In genomic region chr3:84816951-84817350, GRCm38 (mm10) we compare ENCODE assay signal across 23 mouse cellular contexts. TPM values are rescaled to one million over a fixed set of nuclear protein-coding genes. Genes with fewer than 3 reads are reported as not detected.
DNase-seq lines count a peak whose midpoint lies in the region; ATAC-seq and TF ChIP-seq lines count a peak whose summit lies in the region.
"Had no signal": no experiment of that assay in that cellular context is flagged by ENCODE, and none has a peak within 500 bp of the region (broad histone marks: within the 10 kb centered on the region; RNA-seq: fewer than 3 reads in every experiment).

No protein-coding gene starts in this region.

- TF ChIP-seq CTCF in bone marrow macrophage, adult 2 months (IDR thresholded peaks at IDR 0.05; ENCODE audit: low read depth, low read length) = no peak
- no peak for TF ChIP-seq CTCF in liver, postnatal 0 days (IDR thresholded peaks at IDR 0.05; ENCODE audit: low read depth)
- no peak for TF ChIP-seq CTCF in midbrain, postnatal 0 days (IDR thresholded peaks at IDR 0.05)
- TF ChIP-seq CTCF in gastrocnemius, adult 2 months (IDR thresholded peaks at IDR 0.05) = no peak

- no peak for ATAC-seq in hindbrain, embryonic 15.5 days (ENCODE audit: low FRiP score, low read depth)
- no peak for ATAC-seq in neural tube, embryonic 13.5 days (ENCODE audit: low read depth)
- no peak for ATAC-seq in neural tube, embryonic 15.5 days (ENCODE audit: low FRiP score)
- no peak for ATAC-seq in liver, postnatal 0 days
- no peak for ATAC-seq in midbrain, postnatal 0 days (ENCODE audit: low FRiP score)
- ATAC-seq: forebrain, embryonic 16.5 days; midbrain, embryonic 16.5 days had no signal

- no peak overlapping the region for H3K27ac ChIP-seq in hindbrain, embryonic 15.5 days (replicated peaks)
- H3K27ac ChIP-seq in hindbrain, embryonic 10.5 days = no peak overlapping the region
- no peak overlapping the region for H3K27ac ChIP-seq in neural tube, embryonic 13.5 days (replicated peaks)
- no peak overlapping the region for H3K27ac ChIP-seq in neural tube, embryonic 15.5 days (replicated peaks)
- no peak overlapping the region for H3K27ac ChIP-seq in bone marrow macrophage, adult 2 months (ENCODE audit: insufficient read depth, low read depth, low read length)
- no peak overlapping the region for H3K27ac ChIP-seq in liver, postnatal 0 days (ENCODE audit: low read depth)
- H3K27ac ChIP-seq in midbrain, postnatal 0 days (ENCODE audit: low read depth, low read length) = no peak overlapping the region
- no peak overlapping the region for H3K27ac ChIP-seq in gastrocnemius, adult 2 months
- H3K27ac ChIP-seq: kidney, embryonic 15.5 days; neural tube, embryonic 12.5 days had no signal

- no peak overlapping the region for H3K4me3 ChIP-seq in hindbrain, embryonic 15.5 days
- no peak overlapping the region for H3K4me3 ChIP-seq in hindbrain, embryonic 10.5 days
- no peak overlapping the region for H3K4me3 ChIP-seq in neural tube, embryonic 13.5 days
- H3K4me3 ChIP-seq in neural tube, embryonic 15.5 days (replicated peaks) = no peak overlapping the region
- H3K4me3 ChIP-seq in bone marrow macrophage, adult 2 months (ENCODE audit: insufficient read depth, low read length) = peak overlapping the region; percentile 29; the same call in 1 of the 2 replicates
- no peak overlapping the region for H3K4me3 ChIP-seq in liver, postnatal 0 days (ENCODE audit: low read depth, low read length)
- no peak overlapping the region for H3K4me3 ChIP-seq in midbrain, postnatal 0 days (ENCODE audit: low read depth, low read length)
- no peak overlapping the region for H3K4me3 ChIP-seq in gastrocnemius, adult 2 months

- no peak overlapping the region for H3K9ac ChIP-seq in hindbrain, embryonic 15.5 days
- no peak overlapping the region for H3K9ac ChIP-seq in neural tube, embryonic 13.5 days
- no peak overlapping the region for H3K9ac ChIP-seq in neural tube, embryonic 15.5 days (replicated peaks)
- no peak overlapping the region for H3K9ac ChIP-seq in liver, postnatal 0 days (replicated peaks)
- H3K9ac ChIP-seq in midbrain, postnatal 0 days (replicated peaks; ENCODE audit: low read length, poor library complexity, severe bottlenecking) = no peak overlapping the region
- H3K9ac ChIP-seq: neural tube, embryonic 12.5 days had no signal

- no peaks in the 10 kb centered on the region for H3K36me3 ChIP-seq in hindbrain, embryonic 15.5 days
- peaks cover 11% of the 10 kb centered on the region; the same call in 1 of the 2 replicates for H3K36me3 ChIP-seq in hindbrain, embryonic 10.5 days
- no peaks in the 10 kb centered on the region for H3K36me3 ChIP-seq in neural tube, embryonic 13.5 days
- no peaks in the 10 kb centered on the region for H3K36me3 ChIP-seq in neural tube, embryonic 15.5 days
- H3K36me3 ChIP-seq in liver, postnatal 0 days (replicated peaks; ENCODE audit: insufficient read depth, low read length) = 0 out of 2 replicates have a peak, but pooled peaks cover 3% of the 10 kb centered on the region
- no peaks in the 10 kb centered on the region for H3K36me3 ChIP-seq in midbrain, postnatal 0 days (ENCODE audit: insufficient read depth, low read length)
- H3K36me3 ChIP-seq: kidney, embryonic 15.5 days; neural tube, embryonic 12.5 days had no signal

- intact Hi-C loops in gastrocnemius, adult 2 months (cut with DNase I) = loop anchor here (10.0 kb wide), 1 partner anchor 122 kb away; no protein-coding TSS in a partner anchor

- 71% methylated on average over 1 of the region's 1 CpGs for WGBS in hindbrain, embryonic 15.5 days
- 73% methylated on average over 1 of the region's 1 CpGs for WGBS in hindbrain, embryonic 10.5 days
- WGBS in neural tube, embryonic 13.5 days = 80% methylated on average over 1 of the region's 1 CpGs
- 88% methylated on average over 1 of the region's 1 CpGs for WGBS in neural tube, embryonic 15.5 days
- 57% methylated on average over 1 of the region's 1 CpGs for WGBS in liver, postnatal 0 days (ENCODE audit: insufficient replicate concordance)
- WGBS in midbrain, postnatal 0 days = 78% methylated on average over 1 of the region's 1 CpGs

- no peak for TF ChIP-seq POLR2A in bone marrow macrophage, adult 2 months (IDR thresholded peaks at IDR 0.05; ENCODE audit: borderline replicate concordance, low read depth, low read length)

- H3K4me2 ChIP-seq in hindbrain, embryonic 15.5 days = 0 out of 2 replicates have a peak overlapping the region, but pooled peaks have one; percentile 13
- 0 out of 2 replicates have a peak overlapping the region, but pooled peaks have one; percentile 9 for H3K4me2 ChIP-seq in neural tube, embryonic 13.5 days
- no peak overlapping the region for H3K4me2 ChIP-seq in neural tube, embryonic 15.5 days
- peak overlapping the region; percentile 100; the same call in 1 of the 2 replicates for H3K4me2 ChIP-seq in liver, postnatal 0 days (ENCODE audit: low read depth, low read length)
- H3K4me2 ChIP-seq in midbrain, postnatal 0 days (ENCODE audit: low read depth, low read length, poor library complexity, severe bottlenecking) = no peak overlapping the region

- peaks cover 36% of the 10 kb centered on the region for H3K4me1 ChIP-seq in hindbrain, embryonic 15.5 days (replicated peaks)
- peaks cover 35% of the 10 kb centered on the region for H3K4me1 ChIP-seq in hindbrain, embryonic 10.5 days (replicated peaks)
- H3K4me1 ChIP-seq in neural tube, embryonic 13.5 days (replicated peaks) = peaks cover 32% of the 10 kb centered on the region
- peaks cover 35% of the 10 kb centered on the region for H3K4me1 ChIP-seq in neural tube, embryonic 15.5 days
- H3K4me1 ChIP-seq in bone marrow macrophage, adult 2 months (ENCODE audit: control insufficient read depth, insufficient read depth, low read length) = peaks cover 19% of the 10 kb centered on the region
- peaks cover 17% of the 10 kb centered on the region for H3K4me1 ChIP-seq in liver, postnatal 0 days (ENCODE audit: insufficient read depth)
- no peaks in the 10 kb centered on the region; the same call in 1 of the 2 replicates for H3K4me1 ChIP-seq in midbrain, postnatal 0 days (ENCODE audit: insufficient read depth, low read length)

- no peaks in the 10 kb centered on the region for H3K27me3 ChIP-seq in hindbrain, embryonic 15.5 days
- no peaks in the 10 kb centered on the region for H3K27me3 ChIP-seq in hindbrain, embryonic 10.5 days (ENCODE audit: insufficient read depth, poor library complexity, severe bottlenecking)
- H3K27me3 ChIP-seq in neural tube, embryonic 13.5 days = no peaks in the 10 kb centered on the region
- no peaks in the 10 kb centered on the region for H3K27me3 ChIP-seq in neural tube, embryonic 15.5 days (replicated peaks)
- H3K27me3 ChIP-seq in liver, postnatal 0 days (ENCODE audit: insufficient read depth, low read length) = no peaks in the 10 kb centered on the region
- H3K27me3 ChIP-seq in midbrain, postnatal 0 days (ENCODE audit: insufficient read depth, low read length) = no peaks in the 10 kb centered on the region
- H3K27me3 ChIP-seq: kidney, embryonic 15.5 days; neural tube, embryonic 12.5 days had no signal

- no peak for TF ChIP-seq EP300 in liver, postnatal 0 days (IDR thresholded peaks at IDR 0.05; ENCODE audit: low read depth)

- no peaks in the 10 kb centered on the region for H3K9me3 ChIP-seq in hindbrain, embryonic 15.5 days
- no peaks in the 10 kb centered on the region for H3K9me3 ChIP-seq in hindbrain, embryonic 10.5 days
- H3K9me3 ChIP-seq in neural tube, embryonic 13.5 days = no peaks in the 10 kb centered on the region
- H3K9me3 ChIP-seq in neural tube, embryonic 15.5 days (replicated peaks) = no peaks in the 10 kb centered on the region
- no peaks in the 10 kb centered on the region for H3K9me3 ChIP-seq in liver, postnatal 0 days (ENCODE audit: low read length)
- no peaks in the 10 kb centered on the region for H3K9me3 ChIP-seq in midbrain, postnatal 0 days (ENCODE audit: low read length)
- H3K9me3 ChIP-seq: kidney, embryonic 15.5 days; neural tube, embryonic 12.5 days had no signal

- no peak for DNase-seq in hindbrain, embryonic 10.5 days (ENCODE audit: low spot score)
- no peak for DNase-seq in liver, postnatal 0 days
- DNase-seq in midbrain, postnatal 0 days (ENCODE audit: low spot score) = no peak
- no peak for DNase-seq in gastrocnemius, adult 2 months
- DNase-seq: adrenal gland, postnatal 10 days; B cell, adult 2 months; cerebellum, adult 11-12 months; cerebellum, adult 9-11 months; heart, postnatal 14 days; kidney, adult 18-20 months; kidney, postnatal 36 days; layer of hippocampus, postnatal 36 days; left cerebral cortex, postnatal 4 days; lung, adult 2 months; lung, postnatal 10 days had no signal

RNA-seq across cellular contexts. Expression of gene Fbxw7, which starts 1.9 kb away (rescaled TPM):
- polyA plus RNA-seq in hindbrain, embryonic 15.5 days (2015; fragmentation: Nextera tagmentation; extraction: Ambion mirVana) = 32.5 and 34.7 TPM in 2 replicates
- 10.0 and 13.4 TPM in 2 replicates for polyA plus RNA-seq in hindbrain, embryonic 10.5 days (2016; fragmentation: Nextera tagmentation; extraction: Ambion mirVana)
- 27.2 and 31.9 TPM in 2 replicates for polyA plus RNA-seq in neural tube, embryonic 13.5 days (2015; fragmentation: Nextera tagmentation; extraction: Ambion mirVana)
- polyA plus RNA-seq in neural tube, embryonic 15.5 days (2015; fragmentation: Nextera tagmentation; extraction: Ambion mirVana) = 52.0 and 52.8 TPM in 2 replicates
- polyA plus RNA-seq in bone marrow macrophage, adult 2 months (2012; ENCODE audit: insufficient read depth, insufficient read length, missing spikeins) = 10.2 and 10.6 TPM in 2 replicates
- polyA plus RNA-seq in liver, postnatal 0 days (2015; fragmentation: Nextera tagmentation; extraction: Ambion mirVana) = 2.4 and 2.8 TPM in 2 replicates
- total RNA-seq in midbrain, postnatal 0 days (2014; rRNA removed) = 42.1 and 46.9 TPM in 2 replicates
- polyA plus RNA-seq in midbrain, postnatal 0 days (2015; fragmentation: Nextera tagmentation; extraction: Ambion mirVana) = 34.4 TPM in 2 replicates
- total RNA-seq in gastrocnemius, adult 2 months (2021) = 10 to 100 TPM; 12.1 to 27.7 TPM

Comparison
In these comparisons a context has a peak if more than half of its experiments do, and no peak if none do; other contexts are left out.
1. H3K4me2 ChIP-seq: peak in hindbrain, embryonic 15.5 days (single experiment), neural tube, embryonic 13.5 days (single experiment) and liver, postnatal 0 days (single experiment); none in neural tube, embryonic 15.5 days (single experiment) and midbrain, postnatal 0 days (single experiment).